Mouse (Mus musculus) MEL (cell line): ENCODE data around the gene Hist1h2aa.

Source experiments
- CTCF ChIP-seq, 3 experiments: IDR thresholded peaks in 2 of 3; conservative IDR thresholded peaks in 1 of 3; 2 replicates each; pipeline ENCODE4 v1.5.1; 2011 to 2012; ENCODE audit warnings: low read length in 3 of 3, low read depth in 2 of 3, mild to moderate bottlenecking in 2 of 3, improper control_type of control experiment in 1 of 3, inconsistent platforms in 1 of 3, mixed read lengths in 1 of 3, moderate library complexity in 1 of 3; ENCODE audit not compliant: control insufficient read depth in 1 of 3, insufficient read depth in 1 of 3, poor library complexity in 1 of 3, severe bottlenecking in 1 of 3
- EP300 ChIP-seq, 2 experiments: IDR thresholded peaks; 2 replicates each; pipeline ENCODE4 v1.6.1; 2011; ENCODE audit warnings: improper control_type of control experiment in 2 of 2, low read length in 2 of 2, low read depth in 1 of 2, mild to moderate bottlenecking in 1 of 2
- GABPA ChIP-seq: IDR thresholded peaks from 2 replicates; pipeline ENCODE4 v1.6.1; 2012; ENCODE audit warnings: low read depth, mild to moderate bottlenecking, inconsistent platforms, low read length, improper control_type of control experiment, moderate library complexity
- GATA1 ChIP-seq: IDR thresholded peaks from 2 replicates; pipeline ENCODE4 v1.6.1; 2011; ENCODE audit warnings: low read depth, low read length, improper control_type of control experiment
- MAX ChIP-seq: IDR thresholded peaks from 2 replicates; pipeline ENCODE4 v1.6.1; 2011; ENCODE audit warnings: low read length, improper control_type of control experiment
- NELFE ChIP-seq: IDR thresholded peaks from 2 replicates; pipeline ENCODE4 v1.6.1; 2011; ENCODE audit warnings: low read depth, low read length, improper control_type of control experiment
- POLR2A ChIP-seq, 2 experiments: IDR thresholded peaks; 2 replicates each; pipeline ENCODE4 v1.6.1; 2011 to 2012; ENCODE audit warnings: low read length in 2 of 2, mild to moderate bottlenecking in 2 of 2, control low read depth in 1 of 2, improper control_type of control experiment in 1 of 2, low read depth in 1 of 2, moderate library complexity in 1 of 2; ENCODE audit not compliant: control insufficient read depth in 1 of 2, insufficient read depth in 1 of 2, poor library complexity in 1 of 2
- POLR2AphosphoS2 ChIP-seq: IDR thresholded peaks from 2 replicates; pipeline ENCODE4 v1.6.1; 2011; ENCODE audit warnings: low read length, improper control_type of control experiment
- SMC3 ChIP-seq: IDR thresholded peaks from 2 replicates; pipeline ENCODE4 v1.6.1; 2011; ENCODE audit warnings: low read depth, low read length, improper control_type of control experiment
- ZC3H11A ChIP-seq: IDR thresholded peaks from 2 replicates; pipeline ENCODE4 v1.6.1; 2012; ENCODE audit warnings: low read depth, mild to moderate bottlenecking, inconsistent platforms, low read length, improper control_type of control experiment
- ZKSCAN1 ChIP-seq: IDR thresholded peaks from 2 replicates; pipeline ENCODE4 v1.6.1; 2012; ENCODE audit warnings: low read depth, mild to moderate bottlenecking, inconsistent platforms, low read length, improper control_type of control experiment, moderate library complexity

- TF ChIP-seq NELFE (no peak), GABPA (no peak), SMC3 (no peak), GATA1 (no peak), EP300 (IDR thresholded peaks at IDR 0.05; ENCODE audit: low read depth in 1 of 2, low read length in 2 of 2) (no peak), POLR2AphosphoS2 (no peak), ZKSCAN1 (no peak), ZC3H11A (no peak), CTCF (IDR thresholded peaks at IDR 0.05 in 2 of 3, conservative IDR thresholded peaks at IDR 0.05 in 1 of 3; ENCODE audit: control insufficient read depth in 1 of 3, insufficient read depth in 1 of 3, low read depth in 2 of 3, low read length in 3 of 3, poor library complexity in 1 of 3, severe bottlenecking in 1 of 3) (no peak), POLR2A (IDR thresholded peaks at IDR 0.05; ENCODE audit: control insufficient read depth in 1 of 2, insufficient read depth in 1 of 2, low read depth in 1 of 2, low read length in 2 of 2, poor library complexity in 1 of 2) (no peak), MAX (no peak)
Measured at GRCm38 (mm10) chr13:23910121-23910520, 24.1 kb upstream of the Hist1h2aa start.
